Mouse (Mus musculus): ENCODE results near the gene Gm48551. TPM values are rescaled to one million over a fixed set of nuclear protein-coding genes. Genes with fewer than 3 reads are reported as not detected.

Gene Gm48551
- polyA plus RNA-seq, 1 experiment from 2014 or later, result 6.6 TPM

DNA sequence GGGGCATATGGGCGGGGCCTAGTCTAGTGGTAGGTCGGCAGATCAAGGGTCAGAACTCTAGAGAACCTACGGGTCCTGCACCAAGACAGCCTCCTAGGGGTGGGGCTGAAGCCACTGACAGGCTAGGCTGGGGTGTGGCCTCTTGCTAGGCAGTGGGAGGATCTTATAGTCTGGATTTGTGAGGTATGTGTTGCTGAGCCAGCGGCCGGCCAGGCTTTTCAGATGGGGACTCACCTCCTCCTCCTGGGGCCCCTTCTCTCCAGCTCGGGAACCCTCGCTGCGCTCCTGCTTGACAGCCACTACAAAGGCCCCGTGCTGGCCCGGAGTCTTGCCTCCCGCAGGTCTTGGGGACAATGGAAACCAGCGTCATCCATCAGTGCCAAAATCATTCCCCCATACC is 35.1 kb upstream of the Gm48551 start:
- H3K27me3 ChIP-seq, result peaks cover 18% of the 10 kb centered on the region
- H3K4me3 ChIP-seq, result peak overlapping the region; percentile 62
- ATAC-seq (ENCODE audit: low FRiP score, low read depth), result no peak
- H3K36me3 ChIP-seq, result no peaks in the 10 kb centered on the region
- H3K9ac ChIP-seq, result no peak overlapping the region
- H3K4me1 ChIP-seq (replicated peaks), result peaks cover 33% of the 10 kb centered on the region
- H3K4me2 ChIP-seq, result peak overlapping the region; percentile 73
- H3K9me3 ChIP-seq, result no peaks in the 10 kb centered on the region
- H3K27ac ChIP-seq (replicated peaks), result no peak overlapping the region
- WGBS, result 5% methylated on average over 12 of the region's 12 CpGs

DNA sequence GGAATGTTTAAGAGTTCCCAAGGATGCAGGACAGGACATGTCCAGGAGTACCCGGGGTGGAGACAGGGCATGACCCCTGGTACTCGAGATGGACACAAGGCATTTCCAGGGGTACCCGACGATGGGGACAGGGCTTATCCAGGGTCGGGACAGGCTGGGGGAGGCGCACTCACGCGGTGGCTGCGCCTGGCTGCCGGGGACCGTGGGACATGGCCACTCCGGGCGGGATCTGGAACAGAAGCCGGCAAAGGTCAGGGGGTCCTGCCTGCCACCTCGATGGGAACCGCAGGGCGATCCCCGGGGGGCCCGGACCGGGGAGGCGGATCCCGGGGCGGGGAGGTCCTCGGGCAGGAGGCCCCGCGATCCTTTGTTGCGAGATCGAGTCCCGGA is 34.3 kb upstream of the Gm48551 start:
- peak; percentile 13; the same call in 1 of the 2 replicates for ATAC-seq (ENCODE audit: low FRiP score, low read depth)
- peaks cover 10% of the 10 kb centered on the region for H3K27me3 ChIP-seq
- H3K9ac ChIP-seq, result peak overlapping the region; percentile 54
- H3K4me2 ChIP-seq, result peak overlapping the region; percentile 73
- H3K4me1 ChIP-seq (replicated peaks), result peaks cover 33% of the 10 kb centered on the region
- H3K4me3 ChIP-seq, result peak overlapping the region; percentile 62
- 1% methylated on average over 29 of the region's 29 CpGs for WGBS
- H3K36me3 ChIP-seq, result no peaks in the 10 kb centered on the region
- 0 out of 2 replicates have a peak overlapping the region, but pooled peaks have one; percentile 16 for H3K27ac ChIP-seq (replicated peaks)
- H3K9me3 ChIP-seq, result no peaks in the 10 kb centered on the region

DNA sequence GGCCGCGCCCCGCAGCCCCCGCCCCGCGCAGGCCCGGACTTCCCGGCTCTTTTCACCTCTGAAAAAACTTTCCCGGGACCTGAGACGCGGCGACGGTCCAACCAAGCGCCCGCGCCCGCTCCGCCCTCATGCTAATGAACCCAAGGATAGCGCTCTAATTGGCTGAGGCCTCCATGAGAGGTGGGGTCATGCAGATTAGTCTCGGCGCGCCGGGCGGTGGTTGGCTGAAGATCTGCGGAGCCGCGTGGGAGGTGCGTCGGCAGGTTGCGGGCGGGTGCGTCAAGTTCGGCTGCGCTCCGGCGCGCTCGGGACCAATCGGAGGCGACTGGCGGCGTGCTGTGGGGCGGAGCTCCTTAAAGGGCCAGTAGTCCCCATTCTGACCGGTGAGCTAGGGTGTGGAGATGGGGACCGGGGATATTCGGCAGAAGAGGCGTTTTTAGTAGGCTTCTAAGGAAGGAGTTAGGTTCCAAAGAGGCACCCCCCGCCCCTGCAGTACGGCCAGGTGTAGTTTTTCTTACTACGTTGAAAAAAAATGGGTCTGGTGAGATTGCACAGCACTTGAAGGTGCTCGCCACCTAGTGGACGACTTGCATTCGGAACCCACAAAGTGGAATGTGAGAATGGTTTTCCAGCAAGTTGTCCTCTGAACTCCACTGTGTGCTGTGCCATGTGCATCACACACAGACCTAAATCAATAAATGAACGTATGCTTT is 33.8 kb upstream of the Gm48551 start, which contains the start of gene Hmg20b:
Gene Hmg20b, minus strand, starts transcription at position 130 of the 713 bp plus-strand sequence.
- no peaks in the 10 kb centered on the region for H3K36me3 ChIP-seq
- H3K4me2 ChIP-seq, result peak within 1 kb of the TSS; percentile 73
- peak within 1 kb of the TSS; percentile 62 for H3K4me3 ChIP-seq
- H3K27me3 ChIP-seq, result peaks cover 9% of the 10 kb centered on the region
- peak within 1 kb of the TSS; percentile 54 for H3K9ac ChIP-seq
- peak within 1 kb of the TSS; percentile 81 for H3K27ac ChIP-seq (replicated peaks)
- under 1% methylated on average over 54 of the region's 54 CpGs for WGBS
- peaks cover 33% of the 10 kb centered on the region for H3K4me1 ChIP-seq (replicated peaks)
- no peaks in the 10 kb centered on the region for H3K9me3 ChIP-seq
- ATAC-seq (ENCODE audit: low FRiP score, low read depth), result peak; percentile 96

DNA sequence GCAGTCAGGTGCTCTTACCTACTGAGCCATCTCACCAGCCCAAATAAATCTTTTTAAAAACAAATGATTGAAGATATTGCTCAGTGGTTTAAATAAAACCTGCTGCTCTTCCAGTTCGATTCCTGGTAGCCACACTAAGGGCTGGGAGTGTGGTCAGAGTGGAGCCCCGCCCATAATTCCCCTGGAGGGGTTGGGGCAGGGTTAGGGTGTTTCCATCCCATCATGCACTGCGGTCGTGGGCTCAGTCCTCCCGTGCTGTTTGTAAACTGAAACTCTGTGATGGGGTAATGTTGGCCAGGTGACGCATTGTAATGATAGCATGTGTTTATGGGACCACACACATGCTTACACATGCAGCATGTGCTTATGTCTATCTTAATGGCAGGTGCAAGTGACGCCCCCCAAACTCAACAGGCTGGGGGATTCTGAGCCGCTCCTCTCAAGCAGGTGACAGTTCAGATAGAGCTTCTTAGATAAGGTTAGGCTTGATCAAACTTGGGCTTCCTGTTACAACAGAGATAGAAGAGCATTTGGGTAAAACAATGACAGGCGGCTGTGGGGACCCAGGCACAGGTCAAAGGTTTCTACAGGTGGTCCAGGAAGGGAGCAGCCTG is 32.5 kb upstream of the Gm48551 start:
- Histone ChIP-seq H3K36me3 (no peaks in the 10 kb centered on the region), H3K27ac (replicated peaks) (no peak overlapping the region), H3K4me2 (no peak overlapping the region), H3K9ac (no peak overlapping the region), H3K27me3 (peaks cover 9% of the 10 kb centered on the region; the same call in 1 of the 2 replicates), H3K9me3 (no peaks in the 10 kb centered on the region), H3K4me3 (no peak overlapping the region), H3K4me1 (replicated peaks) (peaks cover 30% of the 10 kb centered on the region)
- no peak for ATAC-seq (ENCODE audit: low FRiP score, low read depth)
- WGBS, result 29% methylated on average over 9 of the region's 9 CpGs

DNA sequence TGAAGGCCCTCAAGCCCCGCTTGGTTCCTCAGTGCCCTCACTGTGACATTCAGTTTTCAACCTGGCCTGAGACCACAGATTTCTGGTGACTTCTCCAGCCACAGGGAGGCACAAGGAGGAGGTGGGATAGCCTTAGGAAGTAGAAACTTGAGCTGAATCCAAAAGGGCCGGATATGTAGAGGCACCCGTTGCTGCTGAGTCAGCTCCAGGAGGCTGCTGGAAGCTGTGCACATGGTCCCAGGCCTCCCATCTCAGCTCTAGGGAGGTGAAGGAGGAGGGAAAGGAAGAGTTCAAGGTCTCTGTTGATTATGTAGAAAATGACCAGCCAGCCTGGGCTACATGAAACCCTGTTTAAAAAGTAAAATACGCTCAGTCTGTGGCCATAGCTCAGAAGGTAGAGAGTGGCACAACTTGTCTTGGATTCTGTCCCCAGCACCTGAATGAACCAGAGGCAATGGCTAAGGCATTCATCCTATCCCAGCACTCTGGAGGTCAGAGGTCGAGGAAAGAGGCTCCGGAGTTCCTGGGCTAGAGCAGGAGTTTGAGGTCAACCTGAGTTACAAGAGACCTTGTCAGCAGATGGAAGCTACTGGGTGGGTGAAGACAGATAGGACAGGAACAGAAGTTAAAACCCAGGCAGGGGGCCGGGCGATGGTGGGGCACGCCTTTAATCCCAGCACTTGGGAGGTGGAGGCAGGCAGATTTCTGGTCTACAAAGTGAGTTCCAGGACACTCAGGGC is 29.4 kb upstream of the Gm48551 start:
- 68% methylated on average over 9 of the region's 9 CpGs for WGBS
- no peak overlapping the region for H3K9ac ChIP-seq
- peaks cover 34% of the 10 kb centered on the region for H3K4me1 ChIP-seq (replicated peaks)
- H3K9me3 ChIP-seq, result no peaks in the 10 kb centered on the region
- H3K4me2 ChIP-seq, result no peak overlapping the region
- no peak overlapping the region for H3K27ac ChIP-seq (replicated peaks)
- ATAC-seq (ENCODE audit: low FRiP score, low read depth), result no peak
- H3K4me3 ChIP-seq, result no peak overlapping the region
- no peaks in the 10 kb centered on the region for H3K27me3 ChIP-seq
- no peaks in the 10 kb centered on the region for H3K36me3 ChIP-seq

DNA sequence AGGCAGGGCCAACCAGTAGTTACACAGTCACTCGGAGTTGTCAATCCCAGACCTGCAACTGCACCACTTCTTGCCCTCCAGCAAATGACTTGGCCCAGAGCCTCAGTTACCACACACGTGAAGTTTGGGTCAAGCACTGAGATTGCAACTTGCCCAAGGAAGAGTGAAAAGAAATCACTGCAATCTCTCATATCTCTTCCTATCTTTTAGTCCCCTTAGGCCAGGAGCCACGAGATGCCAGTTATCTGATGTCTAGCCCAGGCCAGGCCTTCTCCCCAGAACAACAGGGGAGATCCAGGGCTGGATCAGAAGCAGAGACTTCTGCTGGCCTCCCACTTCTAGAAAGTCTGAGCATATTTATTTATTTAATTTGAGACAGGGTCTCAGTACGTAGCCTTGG is 28.7 kb upstream of the Gm48551 start:
- no peak overlapping the region for H3K9ac ChIP-seq
- no peaks in the 10 kb centered on the region for H3K9me3 ChIP-seq
- no peak overlapping the region for H3K27ac ChIP-seq (replicated peaks)
- no peaks in the 10 kb centered on the region for H3K36me3 ChIP-seq
- ATAC-seq (ENCODE audit: low FRiP score, low read depth), result no peak
- WGBS, result 78% methylated on average over 4 of the region's 4 CpGs
- H3K4me2 ChIP-seq, result no peak overlapping the region
- no peak overlapping the region for H3K4me3 ChIP-seq
- H3K27me3 ChIP-seq, result no peaks in the 10 kb centered on the region
- H3K4me1 ChIP-seq (replicated peaks), result peaks cover 33% of the 10 kb centered on the region

DNA sequence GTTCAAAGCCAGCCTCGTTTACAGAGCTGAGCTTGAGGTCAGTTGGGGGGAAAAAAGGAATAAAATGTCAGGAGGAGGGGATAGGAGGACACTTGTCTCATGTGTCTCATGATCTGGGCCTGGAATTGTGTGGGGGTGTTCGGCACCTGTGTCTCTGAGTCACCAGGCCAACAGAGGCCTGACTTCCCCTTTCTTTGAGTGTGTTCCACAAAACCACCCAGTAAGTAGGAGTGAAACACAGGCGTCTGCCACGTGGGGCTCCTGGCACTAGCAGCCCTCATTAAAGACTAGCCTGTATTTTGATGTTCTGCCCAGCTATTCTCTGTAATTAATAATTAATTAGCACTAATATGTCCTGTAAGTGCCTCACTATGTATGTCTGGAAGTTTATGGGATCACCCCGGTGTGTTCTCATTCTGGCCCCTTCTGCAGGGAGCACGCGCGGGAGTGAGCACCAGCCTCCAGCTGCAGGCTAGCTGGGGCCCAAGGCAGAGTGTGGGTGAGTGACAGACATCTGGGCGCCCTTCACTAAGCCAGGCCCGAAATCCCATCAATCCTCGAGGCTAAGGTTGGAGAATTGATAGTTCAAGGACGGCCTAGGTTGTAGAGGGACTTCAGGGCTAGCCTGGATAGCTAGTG is 27.8 kb upstream of the Gm48551 start:
- Histone ChIP-seq H3K36me3 (no peaks in the 10 kb centered on the region), H3K27ac (replicated peaks) (no peak overlapping the region), H3K9me3 (no peaks in the 10 kb centered on the region), H3K4me3 (peak overlapping the region; percentile 92), H3K4me1 (replicated peaks) (peaks cover 27% of the 10 kb centered on the region), H3K9ac (no peak overlapping the region), H3K4me2 (peak overlapping the region; percentile 83), H3K27me3 (no peaks in the 10 kb centered on the region)
- ATAC-seq (ENCODE audit: low FRiP score, low read depth), result no peak
- 53% methylated on average over 12 of the region's 12 CpGs for WGBS

DNA sequence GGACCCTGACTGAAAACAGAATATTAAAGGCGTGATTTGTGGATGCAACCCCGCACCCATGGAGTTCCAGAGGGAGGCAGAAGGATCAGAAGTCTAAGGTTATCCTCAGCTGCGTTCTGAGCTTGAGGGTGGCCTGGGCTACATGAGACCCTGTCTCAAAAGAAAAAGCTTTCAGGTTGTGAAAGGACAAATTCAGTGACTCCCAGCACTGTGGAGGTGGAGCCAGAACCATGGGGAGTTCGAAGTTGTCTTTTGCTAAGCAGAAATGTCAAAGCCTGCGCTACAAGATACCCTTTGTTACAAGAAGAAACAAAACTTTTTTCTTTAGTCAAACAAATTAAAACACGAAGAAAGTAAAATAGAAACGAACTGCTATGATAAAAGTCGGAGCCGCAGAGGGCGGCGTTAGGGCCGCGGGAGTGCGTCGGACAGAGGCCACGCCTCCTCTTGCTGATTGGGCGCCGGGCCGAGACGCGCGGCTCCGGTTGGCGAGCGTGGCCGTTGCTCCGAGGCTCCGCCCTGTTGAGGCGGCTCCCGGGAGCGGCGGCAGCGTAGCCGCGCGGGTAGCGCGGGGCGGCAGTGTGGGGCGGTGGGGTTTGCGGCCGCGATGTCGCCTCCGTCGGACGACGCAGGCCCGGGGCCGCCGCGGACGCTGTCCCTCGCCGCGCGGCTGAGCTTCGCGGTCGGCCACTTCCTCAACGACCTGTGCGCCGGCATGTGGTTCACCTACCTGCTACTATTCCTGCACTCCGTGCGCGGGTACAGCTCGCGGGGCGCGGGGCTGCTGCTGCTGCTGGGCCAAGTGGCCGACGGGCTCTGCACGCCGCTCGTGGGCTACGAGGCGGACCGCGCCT is 27.0 kb upstream of the Gm48551 start, which contains the start of gene Mfsd12:
Gene Mfsd12, plus strand, starts transcription at position 501 of the 854 bp plus-strand sequence.
- H3K27ac ChIP-seq (replicated peaks), result no peak within 1 kb of the TSS; the same call in 1 of the 2 replicates

DNA sequence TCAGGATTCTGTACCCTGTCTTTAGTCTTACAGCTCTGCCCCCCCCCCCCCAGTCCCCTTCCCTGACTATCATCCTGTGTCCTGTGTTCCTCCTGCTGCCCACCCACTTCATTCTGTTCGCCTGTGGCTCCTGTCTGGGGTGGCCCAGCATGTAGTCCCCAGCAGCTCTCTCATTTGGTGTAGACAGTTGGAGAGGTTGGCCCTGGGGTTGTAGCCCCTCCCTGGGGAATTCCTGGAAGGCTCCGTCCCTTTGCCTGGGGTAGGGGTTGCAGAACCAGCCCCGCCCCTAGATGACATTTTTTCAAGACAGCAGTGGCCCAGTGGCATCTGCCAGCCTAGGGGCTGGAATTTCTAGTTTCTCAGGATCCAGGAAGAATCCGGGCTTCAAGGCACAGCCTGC is 26.1 kb upstream of the Gm48551 start:
- Histone ChIP-seq H3K4me3 (peak overlapping the region; percentile 92), H3K9me3 (no peaks in the 10 kb centered on the region), H3K9ac (peak overlapping the region; percentile 66), H3K4me1 (replicated peaks) (peaks cover 27% of the 10 kb centered on the region), H3K27ac (replicated peaks) (no peak overlapping the region), H3K36me3 (no peaks in the 10 kb centered on the region; the same call in none of the 2 replicates), H3K4me2 (peak overlapping the region; percentile 83), H3K27me3 (peaks cover 9% of the 10 kb centered on the region)
- 29% methylated on average over 4 of the region's 4 CpGs for WGBS
- no peak for ATAC-seq (ENCODE audit: low FRiP score, low read depth)

More for the DNA sequence above, 27.0 kb upstream of the Gm48551 start, which contains the start of gene Mfsd12:
- Histone ChIP-seq H3K4me3 (peak within 1 kb of the TSS; percentile 92), H3K36me3 (no peaks in the 10 kb centered on the region), H3K9me3 (no peaks in the 10 kb centered on the region), H3K4me1 (replicated peaks) (peaks cover 27% of the 10 kb centered on the region), H3K27me3 (no peaks in the 10 kb centered on the region), H3K9ac (peak within 1 kb of the TSS; percentile 66), H3K4me2 (peak within 1 kb of the TSS; percentile 83)
- WGBS, result 2% methylated on average over 64 of the region's 79 CpGs
- peak; percentile 91 for ATAC-seq (ENCODE audit: low FRiP score, low read depth)

DNA sequence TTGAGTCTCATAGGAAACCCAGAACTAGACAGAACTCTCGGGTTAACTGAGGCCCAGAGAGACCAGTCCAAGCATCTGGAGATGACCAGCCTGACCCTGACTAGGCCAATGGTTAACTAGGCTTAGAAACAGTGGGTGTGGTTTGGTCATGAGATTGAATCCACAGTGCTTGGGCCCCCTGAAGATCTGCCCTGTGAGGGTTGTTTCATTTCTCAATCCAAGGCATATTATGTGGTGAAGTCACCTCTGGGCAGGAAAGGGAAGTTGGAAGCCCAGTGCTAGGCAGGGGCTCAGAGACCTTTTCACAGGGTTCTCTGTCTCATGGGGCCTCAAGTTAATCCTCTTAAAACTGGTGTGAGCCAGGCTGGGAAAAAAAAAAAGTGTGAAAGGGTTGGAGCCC is 25.4 kb upstream of the Gm48551 start:
- Histone ChIP-seq H3K36me3 (no peaks in the 10 kb centered on the region; the same call in none of the 2 replicates), H3K4me2 (peak overlapping the region; percentile 83), H3K9ac (no peak overlapping the region; the same call in 1 of the 2 replicates), H3K27ac (replicated peaks) (no peak overlapping the region), H3K27me3 (peaks cover 15% of the 10 kb centered on the region), H3K9me3 (no peaks in the 10 kb centered on the region), H3K4me3 (peak overlapping the region; percentile 92; the same call in 1 of the 2 replicates), H3K4me1 (replicated peaks) (peaks cover 33% of the 10 kb centered on the region)
- no peak for ATAC-seq (ENCODE audit: low FRiP score, low read depth)
- 37% methylated on average over 1 of the region's 1 CpGs for WGBS

DNA sequence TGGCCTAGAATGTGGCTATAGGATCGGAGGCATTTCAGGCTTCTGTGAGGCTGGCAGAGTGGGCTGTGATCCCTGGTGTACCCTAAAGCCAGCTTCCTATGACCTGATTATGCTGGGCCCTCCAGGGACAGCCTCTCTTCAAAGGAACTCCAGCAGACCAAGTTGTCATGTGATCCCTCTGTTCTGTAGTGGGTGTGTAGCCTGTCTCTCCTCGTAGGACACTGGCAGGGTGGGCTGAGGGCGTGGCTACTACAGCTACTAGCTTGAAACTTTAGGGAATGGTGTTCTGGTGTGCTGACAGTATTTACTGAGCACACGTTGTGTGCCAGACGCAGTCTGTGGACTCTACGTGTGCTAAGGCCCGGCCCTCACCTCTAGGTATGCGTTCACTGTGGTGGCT is 23.5 kb upstream of the Gm48551 start:
- peaks cover 50% of the 10 kb centered on the region for H3K4me1 ChIP-seq (replicated peaks)
- no peak overlapping the region for H3K27ac ChIP-seq (replicated peaks)
- 76% methylated on average over 8 of the region's 8 CpGs for WGBS
- ATAC-seq (ENCODE audit: low FRiP score, low read depth), result no peak
- H3K36me3 ChIP-seq, result no peaks in the 10 kb centered on the region; the same call in none of the 2 replicates
- H3K9ac ChIP-seq, result no peak overlapping the region
- H3K4me3 ChIP-seq, result no peak overlapping the region
- peaks cover 18% of the 10 kb centered on the region for H3K27me3 ChIP-seq
- no peak overlapping the region for H3K4me2 ChIP-seq
- H3K9me3 ChIP-seq, result no peaks in the 10 kb centered on the region
